In genomic region chr9:41935979-41936378, GRCm38 (mm10) we compare ENCODE assay signal across 8 mouse cellular contexts.
DNase-seq lines count a peak whose midpoint lies in the region; ATAC-seq and TF ChIP-seq lines count a peak whose summit lies in the region.

No protein-coding gene starts in this region.

- peak overlapping the region; percentile 20 for H3K4me3 ChIP-seq in lung, embryonic 14.5 days (ENCODE audit: low read depth, low read length)
- H3K4me3 ChIP-seq in forebrain, embryonic 13.5 days, result peak overlapping the region; percentile 33
- H3K4me3 ChIP-seq in limb, embryonic 14.5 days (replicated peaks; ENCODE audit: low read length), result peak overlapping the region; percentile 24
- peak overlapping the region; percentile 28 for H3K4me3 ChIP-seq in stomach, embryonic 14.5 days (ENCODE audit: low read depth, low read length)

- H3K36me3 ChIP-seq in lung, embryonic 14.5 days (ENCODE audit: insufficient read depth), result no peaks in the 10 kb centered on the region
- H3K36me3 ChIP-seq in forebrain, embryonic 13.5 days (ENCODE audit: poor library complexity, severe bottlenecking), result no peaks in the 10 kb centered on the region
- no peaks in the 10 kb centered on the region for H3K36me3 ChIP-seq in limb, embryonic 14.5 days (ENCODE audit: control insufficient read depth, insufficient read depth, low read length)
- H3K36me3 ChIP-seq in stomach, embryonic 14.5 days (ENCODE audit: control insufficient read depth, insufficient read depth, low read length), result no peaks in the 10 kb centered on the region

- H3K9me3 ChIP-seq in lung, embryonic 14.5 days (ENCODE audit: low read depth, low read length), result no peaks in the 10 kb centered on the region
- no peaks in the 10 kb centered on the region for H3K9me3 ChIP-seq in forebrain, embryonic 13.5 days (replicated peaks)
- no peaks in the 10 kb centered on the region for H3K9me3 ChIP-seq in limb, embryonic 14.5 days (ENCODE audit: control insufficient read depth, low read length)
- no peaks in the 10 kb centered on the region for H3K9me3 ChIP-seq in stomach, embryonic 14.5 days (ENCODE audit: control insufficient read depth, low read depth, low read length)

- peak overlapping the region; percentile 68 for H3K4me2 ChIP-seq in lung, embryonic 14.5 days
- peak overlapping the region; percentile 71 for H3K4me2 ChIP-seq in forebrain, embryonic 13.5 days
- peak overlapping the region; percentile 52 for H3K4me2 ChIP-seq in limb, embryonic 14.5 days (replicated peaks; ENCODE audit: low read depth, low read length, severe bottlenecking)
- peak overlapping the region; percentile 80 for H3K4me2 ChIP-seq in stomach, embryonic 14.5 days (replicated peaks; ENCODE audit: low read depth, low read length)

- no peak for TF ChIP-seq CTCF in lung, embryonic 14.5 days (IDR thresholded peaks at IDR 0.05; ENCODE audit: low read depth)

- TF ChIP-seq POLR2A in limb, embryonic 14.5 days (IDR thresholded peaks at IDR 0.05; ENCODE audit: borderline replicate concordance, extremely low read depth, insufficient read depth, insufficient read length), result no peak

- DNase-seq in lung, embryonic 14.5 days, result peak; percentile 40
- no peak for DNase-seq in lung, postnatal 14 days
- DNase-seq in limb, embryonic 14.5 days (ENCODE audit: low spot score), result no peak
- DNase-seq in right cerebral cortex, adult 2 months (ENCODE audit: low spot score in 2 of 2), result no peak
- DNase-seq in urinary bladder, postnatal 4 days (ENCODE audit: low spot score in 2 of 2), result no peak
- no peak for DNase-seq in testis, postnatal 10 days (ENCODE audit: low spot score)

- peaks cover 25% of the 10 kb centered on the region for H3K4me1 ChIP-seq in lung, embryonic 14.5 days (ENCODE audit: insufficient read depth)
- H3K4me1 ChIP-seq in forebrain, embryonic 13.5 days, result peaks cover 56% of the 10 kb centered on the region
- peaks cover 74% of the 10 kb centered on the region for H3K4me1 ChIP-seq in limb, embryonic 14.5 days (ENCODE audit: control insufficient read depth, insufficient read depth, low read length)
- H3K4me1 ChIP-seq in stomach, embryonic 14.5 days (ENCODE audit: control insufficient read depth, insufficient read depth, low read length), result peaks cover 37% of the 10 kb centered on the region

- H3K9ac ChIP-seq in lung, embryonic 14.5 days, result peak overlapping the region; percentile 50
- H3K9ac ChIP-seq in forebrain, embryonic 13.5 days, result peak overlapping the region; percentile 76
- peak overlapping the region; percentile 47 for H3K9ac ChIP-seq in limb, embryonic 14.5 days (ENCODE audit: low read depth, low read length, severe bottlenecking)
- H3K9ac ChIP-seq in stomach, embryonic 14.5 days (replicated peaks; ENCODE audit: low read depth, low read length), result peak overlapping the region; percentile 46; the same call in 1 of the 2 replicates

- WGBS in lung, embryonic 14.5 days, result 3% methylated on average over 10 of the region's 10 CpGs
- 0% methylated on average over 10 of the region's 10 CpGs for WGBS in forebrain, embryonic 13.5 days
- WGBS in limb, embryonic 14.5 days, result under 1% methylated on average over 10 of the region's 10 CpGs
- WGBS in stomach, embryonic 14.5 days, result 2% methylated on average over 10 of the region's 10 CpGs

- no peaks in the 10 kb centered on the region for H3K27me3 ChIP-seq in lung, embryonic 14.5 days (ENCODE audit: insufficient read depth, low read length)
- H3K27me3 ChIP-seq in forebrain, embryonic 13.5 days, result no peaks in the 10 kb centered on the region
- H3K27me3 ChIP-seq in limb, embryonic 14.5 days (ENCODE audit: control insufficient read depth, insufficient read depth, low read length), result no peaks in the 10 kb centered on the region
- H3K27me3 ChIP-seq in stomach, embryonic 14.5 days (ENCODE audit: control insufficient read depth, insufficient read depth, low read length), result no peaks in the 10 kb centered on the region

- peak overlapping the region; percentile 95 for H3K27ac ChIP-seq in lung, embryonic 14.5 days (ENCODE audit: low read depth)
- H3K27ac ChIP-seq in forebrain, embryonic 13.5 days, result peak overlapping the region; percentile 98
- peak overlapping the region; percentile 91 for H3K27ac ChIP-seq in limb, embryonic 14.5 days (replicated peaks; ENCODE audit: low read depth, low read length)
- H3K27ac ChIP-seq in stomach, embryonic 14.5 days (ENCODE audit: low read length), result peak overlapping the region; percentile 93

- ATAC-seq in lung, embryonic 14.5 days (ENCODE audit: insufficient read depth), result peak; percentile 40
- ATAC-seq in forebrain, embryonic 13.5 days, result peak; percentile 56
- no peak; the same call in 1 of the 2 replicates for ATAC-seq in limb, embryonic 14.5 days (ENCODE audit: low FRiP score, low read depth)
- ATAC-seq in stomach, embryonic 14.5 days (ENCODE audit: insufficient number of reproducible peaks, insufficient read depth, low FRiP score, low read depth), result peak; percentile 44
